Mouse (Mus musculus) kidney, embryonic 14.5 days (tissue): ENCODE measurements around the gene Tspoap1. TPM values are rescaled to one million over a fixed set of nuclear protein-coding genes. Genes with fewer than 3 reads are reported as not detected.

ENCODE experiments used
- ATAC-seq: fragments of 200-750 bp; cut with Nextera tagmentation; 2 replicates; pipeline ENCODE4 v1.8.0; 2017; ENCODE audit warnings: moderate number of reproducible peaks, mild to moderate bottlenecking, moderate TSS enrichment, moderate library complexity; ENCODE audit not compliant: low FRiP score, low TSS enrichment
- H3K27ac ChIP-seq: fragments of 300-500 bp; sonication (generic); 2 replicates; pipeline ENCODE4 v1.5.1; 2014; ENCODE audit warnings: low read depth, mild to moderate bottlenecking, low read length, moderate library complexity, mixed read lengths
- H3K27me3 ChIP-seq: fragments of 300-500 bp; sonication (generic); 2 replicates; pipeline ENCODE4 v1.6.1; 2014; ENCODE audit warnings: mild to moderate bottlenecking, low read length; ENCODE audit not compliant: control insufficient read depth, insufficient read depth
- H3K36me3 ChIP-seq: fragments of 300-500 bp; sonication (generic); 2 replicates; pipeline ENCODE4 v1.6.1; 2014; ENCODE audit warnings: low read length, mixed read lengths; ENCODE audit not compliant: control insufficient read depth, insufficient read depth
- H3K4me1 ChIP-seq: fragments of 300-500 bp; sonication (generic); 2 replicates; pipeline ENCODE4 v1.6.1; 2014; ENCODE audit warnings: low read length, mixed read lengths; ENCODE audit not compliant: control insufficient read depth, insufficient read depth
- H3K4me2 ChIP-seq: fragments of 300-500 bp; sonication (generic); replicated peaks from 2 replicates; pipeline ENCODE4 v1.6.1; 2014; ENCODE audit warnings: low read depth, mild to moderate bottlenecking, low read length
- H3K4me3 ChIP-seq: fragments of 300-500 bp; sonication (generic); 2 replicates; pipeline ENCODE4 v1.5.1; 2014; ENCODE audit warnings: mild to moderate bottlenecking, low read length
- H3K9ac ChIP-seq: fragments of 300-500 bp; sonication (generic); 2 replicates; pipeline ENCODE4 v1.6.1; 2014; ENCODE audit warnings: low read depth, mild to moderate bottlenecking, low read length, moderate library complexity
- H3K9me3 ChIP-seq: fragments of 300-500 bp; sonication (generic); 2 replicates; pipeline ENCODE4 v1.6.1; 2016; ENCODE audit warnings: low read length; ENCODE audit not compliant: control insufficient read depth
- WGBS: fragments of 180-500 bp; shearing (Covaris S2); extraction: QIAGEN DNeasy Blood & Tissue Kit; methylation state at CpG from one replicate; pipeline ENCODE4 v1.1.7; 2014; 5-methylcytosine and 5-hydroxymethylcytosine counted together
- polyA plus RNA-seq: library from polyadenylated mRNA; unstranded; fragments of >200 nt; fragmentation: Nextera tagmentation; extraction: Ambion mirVana; gene quantifications from 2 replicates; pipeline ENCODE4 v1.2.1, GENCODE M21; 2014

The Tspoap1 gene
- polyA plus RNA-seq, 1 experiment from 2014 or later = 4.2 TPM

- Histone ChIP-seq H3K4me1 (peaks cover 17% of the 10 kb centered on the region), H3K4me2 (no peak overlapping the region), H3K9me3 (no peaks in the 10 kb centered on the region), H3K36me3 (no peaks in the 10 kb centered on the region), H3K27me3 (no peaks in the 10 kb centered on the region), H3K27ac (peak overlapping the region; percentile 82), H3K9ac (no peak overlapping the region), H3K4me3 (no peak overlapping the region)
- ATAC-seq = peak; percentile 82
- WGBS = 24% methylated on average over 6 of the region's 6 CpGs
Measured at GRCm38 (mm10) chr11:87725964-87726562, 34.3 kb upstream of the Tspoap1 start.

- WGBS = 67% methylated on average over 11 of the region's 11 CpGs
- ATAC-seq = no peak
- Histone ChIP-seq H3K9me3 (no peaks in the 10 kb centered on the region), H3K4me2 (no peak overlapping the region), H3K27ac (no peak overlapping the region), H3K9ac (no peak overlapping the region), H3K27me3 (no peaks in the 10 kb centered on the region), H3K4me1 (peaks cover 17% of the 10 kb centered on the region), H3K4me3 (no peak overlapping the region), H3K36me3 (no peaks in the 10 kb centered on the region; the same call in 1 of the 2 replicates)
Measured at GRCm38 (mm10) chr11:87727021-87727420, 33.3 kb upstream of the Tspoap1 start.

DNA sequence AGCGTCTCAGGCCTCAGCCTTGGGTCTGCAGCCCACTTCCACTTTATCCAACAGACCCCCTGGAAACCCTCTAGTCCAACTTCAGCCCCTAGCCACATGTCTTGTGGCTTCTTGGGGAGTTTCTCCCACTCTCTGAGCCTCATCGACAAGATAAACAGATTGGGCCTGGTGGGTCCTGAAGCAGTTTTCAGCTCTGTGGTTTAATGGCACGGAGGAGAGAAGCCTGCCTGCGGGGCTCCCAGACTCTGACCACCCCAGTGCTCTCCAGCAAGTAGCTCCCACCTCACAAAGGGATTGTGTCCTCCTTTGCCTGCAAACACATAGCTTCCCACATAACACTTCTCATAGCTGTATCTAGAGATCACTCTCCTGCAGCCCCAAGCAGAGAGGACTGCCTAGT lies 32.9 kb upstream of the Tspoap1 start:
- H3K36me3 ChIP-seq = no peaks in the 10 kb centered on the region; the same call in 1 of the 2 replicates
- no peak overlapping the region for H3K4me2 ChIP-seq
- no peaks in the 10 kb centered on the region for H3K27me3 ChIP-seq
- WGBS = 62% methylated on average over 4 of the region's 4 CpGs
- H3K9me3 ChIP-seq = no peaks in the 10 kb centered on the region
- ATAC-seq = no peak
- peaks cover 17% of the 10 kb centered on the region for H3K4me1 ChIP-seq
- H3K9ac ChIP-seq = no peak overlapping the region
- no peak overlapping the region for H3K4me3 ChIP-seq
- no peak overlapping the region for H3K27ac ChIP-seq

DNA sequence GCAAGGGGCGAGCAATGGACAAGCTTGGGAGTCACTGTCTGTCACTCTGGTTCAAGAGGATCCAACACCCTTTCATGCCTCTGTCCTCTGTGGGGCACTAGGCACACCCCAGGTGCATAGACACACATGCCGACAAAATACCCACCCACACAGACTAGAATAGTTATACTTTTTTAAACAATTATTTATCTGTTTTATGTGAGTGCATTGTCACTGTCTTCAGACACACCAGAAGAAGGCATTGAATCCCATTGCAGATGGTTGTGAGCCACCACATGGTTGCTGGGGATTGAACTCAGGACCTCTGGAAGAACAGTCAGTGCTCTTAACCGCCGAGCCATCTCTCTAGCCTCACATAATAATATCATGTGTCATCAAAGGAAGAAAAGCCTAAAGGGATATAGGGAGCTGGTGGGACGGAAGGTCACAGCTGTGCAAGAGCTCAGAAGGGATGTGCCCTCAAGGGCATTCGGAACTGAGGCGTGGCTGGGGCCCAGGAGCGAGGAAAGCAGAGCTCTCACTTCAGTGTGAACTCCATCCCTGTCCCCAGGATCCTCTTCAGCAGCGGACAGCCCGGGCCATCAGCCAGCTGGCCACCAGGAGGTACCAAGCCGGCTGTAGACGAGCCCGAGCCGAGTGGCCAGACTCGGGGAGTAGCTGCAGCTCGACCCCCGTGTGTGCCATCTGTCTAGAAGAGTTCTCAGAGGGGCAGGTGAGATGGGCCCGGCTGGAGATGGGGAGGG lies 31.3 kb upstream of the Tspoap1 start:
- ATAC-seq = no peak
- no peak overlapping the region for H3K9ac ChIP-seq
- WGBS = 30% methylated on average over 18 of the region's 18 CpGs
- H3K4me2 ChIP-seq = no peak overlapping the region
- H3K36me3 ChIP-seq = no peaks in the 10 kb centered on the region; the same call in 1 of the 2 replicates
- peaks cover 17% of the 10 kb centered on the region for H3K4me1 ChIP-seq
- H3K27ac ChIP-seq = no peak overlapping the region
- H3K9me3 ChIP-seq = no peaks in the 10 kb centered on the region
- H3K27me3 ChIP-seq = no peaks in the 10 kb centered on the region
- no peak overlapping the region for H3K4me3 ChIP-seq

GRCm38 (mm10) chr11:87729593-87730185 lies 30.7 kb upstream of the Tspoap1 start:
- H3K27me3 ChIP-seq = 0 out of 2 replicates have a peak, but pooled peaks cover under 1% of the 10 kb centered on the region
- peaks cover 17% of the 10 kb centered on the region for H3K4me1 ChIP-seq
- no peak for ATAC-seq
- no peak overlapping the region for H3K4me3 ChIP-seq
- H3K4me2 ChIP-seq = no peak overlapping the region
- H3K9ac ChIP-seq = no peak overlapping the region
- no peak overlapping the region for H3K27ac ChIP-seq
- no peaks in the 10 kb centered on the region; the same call in 1 of the 2 replicates for H3K36me3 ChIP-seq
- WGBS = 80% methylated on average over 13 of the region's 13 CpGs
- no peaks in the 10 kb centered on the region for H3K9me3 ChIP-seq

DNA sequence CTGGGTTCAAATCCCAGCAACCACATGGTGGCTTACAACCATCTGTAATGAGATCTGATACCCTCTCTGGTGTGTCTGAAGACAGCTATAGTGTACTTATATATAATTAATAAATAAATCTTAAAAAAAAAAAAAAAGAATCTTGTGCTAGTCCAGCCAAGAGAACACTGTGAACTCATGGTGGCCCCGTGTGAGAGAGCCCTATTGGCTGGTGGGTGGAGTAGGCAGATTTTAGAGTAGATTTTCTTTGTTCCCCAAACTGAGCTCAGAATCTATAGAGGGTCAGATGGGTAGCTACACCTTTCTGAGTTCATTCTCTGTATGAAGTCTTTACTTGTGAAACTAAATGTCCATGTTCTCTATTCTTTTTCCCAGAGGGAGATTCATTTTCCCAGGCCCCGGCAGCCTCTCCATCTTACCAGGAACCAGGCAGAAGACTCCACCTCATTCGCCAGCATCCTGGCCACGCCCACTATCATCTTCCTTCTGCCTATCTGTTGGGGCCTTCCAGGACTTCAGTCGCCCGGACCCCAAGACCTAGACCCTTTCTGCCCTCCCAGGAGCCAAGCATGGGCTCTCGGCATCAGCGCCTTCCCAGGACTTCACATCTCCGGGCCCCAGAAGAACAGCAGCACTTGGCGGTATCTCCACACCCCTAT lies 29.6 kb upstream of the Tspoap1 start:
- Histone ChIP-seq H3K27me3 (0 out of 2 replicates have a peak, but pooled peaks cover 3% of the 10 kb centered on the region), H3K4me1 (peaks cover 12% of the 10 kb centered on the region), H3K36me3 (no peaks in the 10 kb centered on the region; the same call in 1 of the 2 replicates), H3K9me3 (no peaks in the 10 kb centered on the region), H3K27ac (no peak overlapping the region), H3K4me2 (no peak overlapping the region), H3K9ac (no peak overlapping the region), H3K4me3 (no peak overlapping the region)
- 85% methylated on average over 10 of the region's 10 CpGs for WGBS
- no peak for ATAC-seq

DNA sequence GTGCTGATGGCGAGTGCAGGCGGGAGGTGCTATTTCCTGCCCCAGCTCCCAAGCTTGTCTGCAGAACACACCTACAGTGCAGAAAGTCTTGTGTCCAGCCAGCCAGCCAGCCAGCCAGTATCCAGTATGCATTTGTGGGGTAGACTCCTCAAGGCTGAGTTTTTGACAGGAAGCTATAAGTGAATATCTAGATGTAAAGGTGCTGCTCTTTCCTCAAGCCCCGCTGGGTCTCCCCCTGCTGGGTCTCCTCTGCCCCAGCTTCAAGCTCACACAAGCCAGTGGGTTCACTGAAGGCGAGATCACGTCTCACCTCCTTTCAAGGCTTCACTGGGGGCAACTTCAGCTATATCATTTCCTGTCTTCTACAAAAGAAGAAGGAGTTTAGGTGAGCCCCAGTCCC lies 26.0 kb upstream of the Tspoap1 start:
- H3K4me2 ChIP-seq = peak overlapping the region; percentile 19

GRCm38 (mm10) chr11:87735691-87736090 lies 24.6 kb upstream of the Tspoap1 start:
- no peak overlapping the region for H3K4me3 ChIP-seq
- WGBS = 89% methylated on average over 6 of the region's 6 CpGs
- peaks cover 10% of the 10 kb centered on the region; the same call in 1 of the 2 replicates for H3K4me1 ChIP-seq
- H3K27ac ChIP-seq = no peak overlapping the region; the same call in 1 of the 2 replicates
- H3K9me3 ChIP-seq = no peaks in the 10 kb centered on the region
- H3K9ac ChIP-seq = no peak overlapping the region
- peaks cover 14% of the 10 kb centered on the region for H3K36me3 ChIP-seq
- no peak overlapping the region for H3K4me2 ChIP-seq
- ATAC-seq = no peak
- 0 out of 2 replicates have a peak, but pooled peaks cover 3% of the 10 kb centered on the region for H3K27me3 ChIP-seq

More for the DNA sequence above, 26.0 kb upstream of the Tspoap1 start:
- Histone ChIP-seq H3K27me3 (0 out of 2 replicates have a peak, but pooled peaks cover 3% of the 10 kb centered on the region), H3K4me1 (peaks cover 10% of the 10 kb centered on the region; the same call in 1 of the 2 replicates), H3K9ac (0 out of 2 replicates have a peak overlapping the region, but pooled peaks have one; percentile 4), H3K36me3 (peaks cover under 1% of the 10 kb centered on the region; the same call in 1 of the 2 replicates), H3K9me3 (no peaks in the 10 kb centered on the region), H3K4me3 (no peak overlapping the region), H3K27ac (no peak overlapping the region)
- ATAC-seq = no peak
- WGBS = 47% methylated on average over 5 of the region's 5 CpGs
